1 mouse cellular context compared by ENCODE assay signal in the genomic region with DNA sequence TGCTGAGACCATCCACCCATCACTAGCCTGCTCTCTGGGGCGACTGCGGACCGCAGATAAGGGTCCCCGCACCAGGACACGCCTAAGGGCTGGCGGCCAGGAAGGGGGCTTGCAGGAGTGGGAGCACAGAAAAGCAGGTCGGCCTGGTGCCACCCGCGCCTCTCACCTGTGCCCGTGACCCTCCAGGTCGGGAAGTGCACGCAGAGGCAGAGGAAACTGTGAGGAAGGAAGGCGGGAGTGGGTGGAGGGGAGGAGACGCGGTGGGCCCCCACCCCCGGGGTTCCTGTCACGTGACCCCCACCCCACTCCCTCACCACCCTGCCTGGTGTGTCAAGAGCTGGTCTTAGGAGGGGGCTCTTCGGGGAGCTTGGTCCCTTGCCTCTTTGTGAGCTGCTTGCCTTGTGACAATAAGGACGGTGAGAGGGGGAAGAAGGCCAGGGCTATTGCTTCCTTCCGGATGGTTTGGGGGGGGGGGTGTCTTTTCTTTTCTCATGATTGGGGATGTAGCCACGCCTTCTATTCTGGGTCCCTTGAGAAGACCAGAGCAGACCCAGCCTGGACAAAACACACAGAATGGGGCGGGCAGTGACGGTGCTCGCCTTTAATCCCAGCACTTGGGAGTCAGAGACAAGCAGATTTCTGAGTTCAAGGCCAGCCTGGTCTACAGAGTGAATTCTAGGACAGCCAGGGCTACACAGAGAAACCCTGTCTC.
TF ChIP-seq lines count a peak whose summit lies in the region.

Tmc8 (plus strand) TSS at position 84 of the 712 bp plus-strand sequence.
Tmc6 (minus strand) TSS at position 206 of the 712 bp plus-strand sequence.

TF ChIP-seq in CH12.LX, 34 proteins besides CTCF, POLR2A, EP300 and RAD21 (continued from another document):
- TF ChIP-seq USF2 (conservative IDR thresholded peaks at IDR 0.05; ENCODE audit: low read depth, low read length) (peak; percentile 54), USF1 (IDR thresholded peaks at IDR 0.05; ENCODE audit: low read depth, low read length) (peak; percentile 85)
TF ChIP-seq in CH12.LX: peak in this region for 4.
